Mouse (Mus musculus) frontal cortex, adult 2 months (tissue): ENCODE data around the gene Gm20388. TPM values are rescaled to one million over a fixed set of nuclear protein-coding genes. Genes with fewer than 3 reads are reported as not detected.

ENCODE experiments used
- DNase-seq, 2 experiments: peaks; one replicate each; pipeline ENCODE4 v3.0.0; 2022; ENCODE audit warnings: low spot score in 1 of 2; ENCODE audit errors: extremely low spot score in 1 of 2
- polyA plus RNA-seq: library from polyadenylated mRNA; depleted of rRNA; stranded (reverse); fragments of >200 nt; gene quantifications from 2 replicates; pipeline ENCODE4 v1.2.3, GENCODE M21; 2012

Gm20388 gene
- polyA plus RNA-seq, 1 experiment, result 22.2 TPM

DNA sequence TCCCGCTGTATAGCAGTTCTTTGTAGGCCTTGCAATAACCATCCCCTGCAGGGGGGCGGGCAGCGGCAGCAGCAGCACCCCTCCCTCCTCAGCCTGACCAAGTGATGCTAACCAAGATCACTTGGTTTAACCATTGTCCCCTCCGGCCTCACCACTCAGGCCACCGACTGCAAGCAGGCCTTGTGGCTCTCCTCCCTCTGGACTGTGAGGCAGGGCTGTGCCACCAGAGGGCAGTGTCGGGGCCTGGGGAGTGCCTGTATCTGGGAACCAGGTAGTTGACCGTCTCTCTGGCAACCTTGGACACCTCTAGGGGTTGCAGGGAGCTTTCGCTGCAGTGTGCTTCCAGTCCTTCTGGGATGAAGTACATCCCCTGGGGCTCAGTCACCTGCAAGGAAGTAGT lies 2252.4 kb downstream of the Gm20388 start:
- peak in 1 of 2 experiments; percentile 81 for DNase-seq

GRCm38 (mm10) chr8:122167204-122167860 lies 2256.7 kb downstream of the Gm20388 start:
- no peak for DNase-seq

- DNase-seq, result no peak
Observed at GRCm38 (mm10) chr8:122169446-122169845, 2258.8 kb downstream of the Gm20388 start.

DNA sequence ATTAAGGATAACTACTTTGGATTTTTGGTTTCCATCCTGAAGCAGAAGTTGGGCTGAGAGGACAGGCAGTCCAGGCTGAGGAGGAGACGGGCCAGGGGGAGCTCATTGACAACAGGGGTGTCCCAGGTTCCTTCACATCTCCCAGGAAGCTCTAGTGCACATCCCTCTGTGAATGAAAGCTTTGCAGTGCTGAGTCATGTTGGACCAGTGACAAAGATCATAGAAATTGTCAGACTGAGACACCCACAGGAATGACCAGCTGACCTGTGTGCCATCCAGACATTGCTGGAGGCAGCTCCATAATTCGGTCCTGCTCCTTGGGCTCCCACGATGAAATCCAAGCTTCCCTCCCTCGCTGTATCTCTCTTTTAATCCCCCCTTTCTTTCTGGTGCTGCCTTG lies 2261.2 kb downstream of the Gm20388 start:
- DNase-seq, result no peak

GRCm38 (mm10) chr8:122174133-122174930 lies 2263.7 kb downstream of the Gm20388 start:
- no peak for DNase-seq

GRCm38 (mm10) chr8:122178392-122178890 lies 2267.8 kb downstream of the Gm20388 start:
- no peak for DNase-seq

GRCm38 (mm10) chr8:122179354-122179753 lies 2268.7 kb downstream of the Gm20388 start:
- DNase-seq, result no peak

GRCm38 (mm10) chr8:122180116-122180515 lies 2269.5 kb downstream of the Gm20388 start:
- no peak for DNase-seq

DNA sequence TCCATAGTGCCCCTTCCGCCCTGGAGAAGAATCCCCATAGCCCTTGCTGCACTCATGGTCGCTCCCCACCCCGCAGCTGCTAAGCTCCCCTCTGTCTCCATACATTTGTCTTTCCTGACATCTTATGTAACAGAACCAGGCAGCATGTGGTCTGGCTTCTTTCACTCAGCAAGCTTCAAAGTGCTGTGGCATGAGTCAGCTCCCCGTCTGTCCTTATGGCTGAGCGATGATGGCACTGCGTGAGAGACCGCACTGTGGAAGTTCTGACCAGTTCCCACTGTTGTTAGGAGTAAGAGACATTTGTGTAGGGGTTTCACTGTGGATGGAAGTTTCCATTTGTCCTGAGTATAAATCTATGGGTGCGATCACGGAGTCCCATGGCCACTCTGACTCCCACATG lies 2270.8 kb downstream of the Gm20388 start:
- peak in 1 of 2 experiments; percentile 64 for DNase-seq

GRCm38 (mm10) chr8:122181991-122182390 lies 2271.3 kb downstream of the Gm20388 start:
- DNase-seq, result no peak

DNA sequence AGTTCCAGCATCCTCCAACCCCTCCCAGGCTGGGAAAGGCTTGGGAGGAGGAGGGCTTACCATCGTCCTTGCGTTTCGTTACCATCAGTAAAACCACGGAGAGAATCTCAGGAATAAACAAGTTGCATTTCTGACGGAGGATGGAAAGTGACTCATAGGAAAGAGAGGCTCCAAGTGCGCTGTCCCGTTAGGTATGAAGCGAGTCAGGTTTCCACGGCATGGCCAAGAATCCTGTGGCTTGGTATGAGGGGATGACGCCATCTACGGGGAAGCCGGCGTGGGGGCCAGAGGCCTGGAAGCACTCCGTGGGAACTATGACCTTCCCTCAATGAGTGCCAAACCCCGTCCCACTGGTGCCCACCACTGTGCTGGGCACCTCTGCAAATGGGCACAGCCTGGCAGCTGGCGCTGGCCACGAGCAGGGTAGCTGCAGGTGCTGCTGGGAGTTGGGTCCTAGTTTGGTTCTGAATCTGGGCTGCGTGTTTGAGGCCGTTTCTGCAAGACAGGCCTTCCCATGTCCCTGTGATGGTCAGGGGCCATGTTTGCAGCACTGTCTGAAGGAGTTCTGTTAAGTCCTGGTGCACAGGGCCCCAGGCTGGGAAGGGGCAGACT lies 2275.8 kb downstream of the Gm20388 start:
- DNase-seq, result no peak

GRCm38 (mm10) chr8:122187271-122187670 lies 2276.6 kb downstream of the Gm20388 start:
- no peak for DNase-seq

- DNase-seq, result peak; percentile 23 to 56
Observed at GRCm38 (mm10) chr8:122190349-122191053, 2279.9 kb downstream of the Gm20388 start.

- DNase-seq, result no peak
Observed at GRCm38 (mm10) chr8:122191054-122191376, 2280.4 kb downstream of the Gm20388 start.

- DNase-seq, result no peak
Observed at GRCm38 (mm10) chr8:122192771-122193170, 2282.1 kb downstream of the Gm20388 start.

DNA sequence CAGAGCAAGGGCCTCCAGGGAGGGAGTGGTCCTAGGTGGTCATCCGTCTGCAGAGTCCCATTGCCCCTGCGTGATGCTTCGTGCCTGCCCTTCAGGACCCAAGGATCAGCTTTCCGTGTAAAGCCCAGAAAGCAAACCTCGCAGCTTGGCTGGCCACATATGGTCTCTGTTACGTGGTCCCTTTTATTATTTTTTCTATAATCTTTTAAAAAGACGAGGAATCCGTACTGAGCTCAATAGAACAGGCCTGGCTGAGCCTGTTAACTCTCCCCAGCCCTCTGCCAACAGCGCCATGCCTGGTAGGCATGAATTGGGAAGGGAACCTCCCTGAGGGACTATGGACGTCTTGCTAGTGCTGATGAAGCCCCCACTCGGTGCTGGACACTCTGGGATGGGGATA lies 2282.9 kb downstream of the Gm20388 start:
- DNase-seq, result no peak

- peak in 1 of 2 experiments; percentile 30 for DNase-seq
Observed at GRCm38 (mm10) chr8:122194396-122194795, 2283.8 kb downstream of the Gm20388 start.

DNA sequence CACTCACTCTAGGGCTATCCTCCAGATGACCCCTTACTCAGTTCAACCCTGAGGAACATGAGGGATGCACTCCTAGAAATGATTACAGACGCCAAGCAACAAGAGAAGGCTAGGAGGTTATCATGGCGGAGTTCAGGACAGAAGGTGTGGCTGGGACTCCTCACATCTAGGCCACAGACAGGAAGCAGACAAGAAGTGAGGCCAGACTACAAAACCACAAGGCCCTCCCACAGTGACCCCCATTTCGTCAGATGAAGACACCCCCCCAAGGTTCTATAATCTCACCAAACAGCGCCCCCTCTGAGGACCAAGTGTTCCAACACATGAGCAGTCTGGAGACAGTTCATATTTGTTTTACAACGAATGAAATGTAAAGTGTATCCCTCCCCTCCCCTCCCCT lies 2286.7 kb downstream of the Gm20388 start:
- no peak for DNase-seq

GRCm38 (mm10) chr8:122198378-122199025 lies 2287.9 kb downstream of the Gm20388 start:
- DNase-seq, result no peak

- no peak for DNase-seq
Observed at GRCm38 (mm10) chr8:122199191-122199590, 2288.6 kb downstream of the Gm20388 start.
